Mouse (Mus musculus) liver, adult 2 months (tissue): ENCODE data around the gene Ptprd.

ENCODE experiments used
- CTCF ChIP-seq: fragments of 200-500 bp; IDR thresholded peaks from 2 replicates; pipeline ENCODE4 v1.5.1; 2011; ENCODE audit warnings: low read depth, low read length, control low read depth
- POLR2A ChIP-seq: fragments of 200-500 bp; IDR thresholded peaks from 2 replicates; pipeline ENCODE4 v1.6.1; 2011; ENCODE audit warnings: low read length, control low read depth; ENCODE audit not compliant: insufficient read depth; ENCODE audit errors: extremely low read depth

GRCm38 (mm10) chr4:77317060-77317680, 894.6 kb downstream of the Ptprd start:
- TF ChIP-seq CTCF: no peak
- no peak for TF ChIP-seq POLR2A
